Comparison of ENCODE assay signal across 7 mouse cellular contexts in genomic region chr9:122805845-122806341, GRCm38 (mm10). TPM values are rescaled to one million over a fixed set of nuclear protein-coding genes. Genes with fewer than 3 reads are reported as not detected.
DNase-seq lines count a peak whose midpoint lies in the region; ATAC-seq lines count a peak whose summit lies in the region.

No protein-coding gene starts in this region.

- H3K27ac ChIP-seq in forebrain, embryonic 11.5 days (ENCODE audit: low read depth, low read length) = peak overlapping the region; percentile 83
- peak overlapping the region; percentile 85 for H3K27ac ChIP-seq in liver, embryonic 11.5 days (ENCODE audit: low read depth, low read length)
- peak overlapping the region; percentile 88 for H3K27ac ChIP-seq in stomach, embryonic 15.5 days

- H3K4me2 ChIP-seq in forebrain, embryonic 11.5 days (ENCODE audit: low read depth, low read length, severe bottlenecking) = peak overlapping the region; percentile 96
- peak overlapping the region; percentile 95 for H3K4me2 ChIP-seq in liver, embryonic 11.5 days
- peak overlapping the region; percentile 88 for H3K4me2 ChIP-seq in stomach, embryonic 15.5 days

- H3K4me3 ChIP-seq in megakaryocyte, embryonic 14.5 days (replicated peaks) = peak overlapping the region; percentile 92
- peak overlapping the region; percentile 68 for H3K4me3 ChIP-seq in forebrain, embryonic 11.5 days (ENCODE audit: low read depth, low read length)
- peak overlapping the region; percentile 73 for H3K4me3 ChIP-seq in liver, embryonic 11.5 days (ENCODE audit: low read depth, low read length)
- peak overlapping the region; percentile 64 for H3K4me3 ChIP-seq in stomach, embryonic 15.5 days (replicated peaks)

- 13% methylated on average over 10 of the region's 10 CpGs for WGBS in forebrain, embryonic 11.5 days
- 13% methylated on average over 10 of the region's 10 CpGs for WGBS in liver, embryonic 11.5 days
- 9% methylated on average over 10 of the region's 10 CpGs for WGBS in stomach, embryonic 15.5 days

- H3K4me1 ChIP-seq in megakaryocyte, embryonic 14.5 days = peaks cover 19% of the 10 kb centered on the region
- no peaks in the 10 kb centered on the region for H3K4me1 ChIP-seq in forebrain, embryonic 11.5 days (replicated peaks; ENCODE audit: control insufficient read depth, insufficient read depth, low read length)
- peaks cover 8% of the 10 kb centered on the region for H3K4me1 ChIP-seq in liver, embryonic 11.5 days (replicated peaks; ENCODE audit: control insufficient read depth, insufficient read depth, low read length)
- no peaks in the 10 kb centered on the region for H3K4me1 ChIP-seq in stomach, embryonic 15.5 days

- intact Hi-C loops in left cerebral cortex, postnatal 4 days (cut with DNase I) = no loop called here

- H3K9me3 ChIP-seq in megakaryocyte, embryonic 14.5 days = no peaks in the 10 kb centered on the region
- H3K9me3 ChIP-seq in forebrain, embryonic 11.5 days (ENCODE audit: control insufficient read depth, low read length) = no peaks in the 10 kb centered on the region
- no peaks in the 10 kb centered on the region for H3K9me3 ChIP-seq in liver, embryonic 11.5 days (ENCODE audit: control insufficient read depth, low read length)
- no peaks in the 10 kb centered on the region for H3K9me3 ChIP-seq in stomach, embryonic 15.5 days

- DNase-seq in forebrain, embryonic 11.5 days (ENCODE audit: low spot score) = no peak
- no peak for DNase-seq in liver, embryonic 11.5 days (ENCODE audit: low spot score)
- no peak for DNase-seq in left cerebral cortex, postnatal 4 days
- no peak for DNase-seq in layer of hippocampus, postnatal 10 days (ENCODE audit: low spot score in 2 of 2)

- no peaks in the 10 kb centered on the region for H3K27me3 ChIP-seq in megakaryocyte, embryonic 14.5 days (replicated peaks)
- no peaks in the 10 kb centered on the region for H3K27me3 ChIP-seq in forebrain, embryonic 11.5 days (ENCODE audit: control insufficient read depth, insufficient read depth, low read length)
- H3K27me3 ChIP-seq in liver, embryonic 11.5 days (replicated peaks; ENCODE audit: control insufficient read depth, insufficient read depth, low read length) = no peaks in the 10 kb centered on the region
- no peaks in the 10 kb centered on the region for H3K27me3 ChIP-seq in stomach, embryonic 15.5 days (replicated peaks)

- no peak; the same call in 1 of the 2 replicates for ATAC-seq in megakaryocyte, adult 5-6 weeks (ENCODE audit: poor library complexity, severe bottlenecking)
- ATAC-seq in forebrain, embryonic 11.5 days (replicated peaks; ENCODE audit: low FRiP score) = no peak; the same call in 1 of the 2 replicates
- no peak for ATAC-seq in liver, embryonic 11.5 days (replicated peaks; ENCODE audit: low FRiP score)
- ATAC-seq in stomach, embryonic 15.5 days (ENCODE audit: insufficient read depth, low FRiP score, low read depth) = no peak

- H3K9ac ChIP-seq in forebrain, embryonic 11.5 days (ENCODE audit: low read length) = peak overlapping the region; percentile 81
- H3K9ac ChIP-seq in liver, embryonic 11.5 days (ENCODE audit: low read depth, low read length) = peak overlapping the region; percentile 83
- peak overlapping the region; percentile 47 for H3K9ac ChIP-seq in stomach, embryonic 15.5 days

- H3K36me3 ChIP-seq in megakaryocyte, embryonic 14.5 days (replicated peaks; ENCODE audit: low read length) = no peaks in the 10 kb centered on the region
- no peaks in the 10 kb centered on the region for H3K36me3 ChIP-seq in forebrain, embryonic 11.5 days (ENCODE audit: control insufficient read depth, insufficient read depth, low read length)
- no peaks in the 10 kb centered on the region for H3K36me3 ChIP-seq in liver, embryonic 11.5 days (ENCODE audit: control insufficient read depth, insufficient read depth, low read length)
- no peaks in the 10 kb centered on the region for H3K36me3 ChIP-seq in stomach, embryonic 15.5 days

RNA-seq across cellular contexts. Expression of gene Tcaim, which starts 0.6 kb away (rescaled TPM):
- 0.03 TPM in 1 of 2 replicates, not detected in the other for polyA plus RNA-seq in megakaryocyte, embryonic 14.5 days (2012; ENCODE audit: insufficient read depth, low replicate concordance)
- total RNA-seq in megakaryocyte, adult 5-6 weeks (2015) = 2.3 and 4.6 TPM in 2 replicates
- 4.3 and 6.5 TPM in 2 replicates for total RNA-seq in megakaryocyte, adult 5-6 weeks (2017)
- 5.6 and 6.0 TPM in 2 replicates for polyA plus RNA-seq in forebrain, embryonic 11.5 days (2014; fragmentation: Nextera tagmentation; extraction: Ambion mirVana)
- 2.8 and 4.8 TPM in 2 replicates for polyA plus RNA-seq in liver, embryonic 11.5 days (2014; fragmentation: Nextera tagmentation; extraction: Ambion mirVana)
- polyA plus RNA-seq in stomach, embryonic 15.5 days (2015; fragmentation: Nextera tagmentation; extraction: Ambion mirVana) = 5.4 and 6.2 TPM in 2 replicates
- total RNA-seq in left cerebral cortex, postnatal 4 days (2021) = 10 to 100 TPM; 11.3 to 11.5 TPM
- 10 to 100 TPM; 12.6 to 14.9 TPM for total RNA-seq in layer of hippocampus, postnatal 10 days (2021)

RNA-seq across cellular contexts. Expression of gene Gm35549, which starts 37.9 kb away (rescaled TPM):
- not detected in 2 replicates for polyA plus RNA-seq in megakaryocyte, embryonic 14.5 days (2012; ENCODE audit: insufficient read depth, low replicate concordance)
- not detected in 2 replicates for total RNA-seq in megakaryocyte, adult 5-6 weeks (2015)
- total RNA-seq in megakaryocyte, adult 5-6 weeks (2017) = not detected in 2 replicates
- 0.67 TPM in 1 of 2 replicates, not detected in the other for polyA plus RNA-seq in forebrain, embryonic 11.5 days (2014; fragmentation: Nextera tagmentation; extraction: Ambion mirVana)
- not detected in 2 replicates for polyA plus RNA-seq in liver, embryonic 11.5 days (2014; fragmentation: Nextera tagmentation; extraction: Ambion mirVana)
- polyA plus RNA-seq in stomach, embryonic 15.5 days (2015; fragmentation: Nextera tagmentation; extraction: Ambion mirVana) = 0.28 and 0.30 TPM in 2 replicates
- not detected for total RNA-seq in left cerebral cortex, postnatal 4 days (2021)
- not detected for total RNA-seq in layer of hippocampus, postnatal 10 days (2021)

RNA-seq across cellular contexts. Expression of gene Topaz1, which starts 58.7 kb away (rescaled TPM):
- polyA plus RNA-seq in megakaryocyte, embryonic 14.5 days (2012; ENCODE audit: insufficient read depth, low replicate concordance) = not detected in 2 replicates
- total RNA-seq in megakaryocyte, adult 5-6 weeks (2015) = not detected in 2 replicates
- not detected in 2 replicates for total RNA-seq in megakaryocyte, adult 5-6 weeks (2017)
- not detected in 2 replicates for polyA plus RNA-seq in forebrain, embryonic 11.5 days (2014; fragmentation: Nextera tagmentation; extraction: Ambion mirVana)
- polyA plus RNA-seq in liver, embryonic 11.5 days (2014; fragmentation: Nextera tagmentation; extraction: Ambion mirVana) = 0.12 TPM in 1 of 2 replicates, not detected in the other
- polyA plus RNA-seq in stomach, embryonic 15.5 days (2015; fragmentation: Nextera tagmentation; extraction: Ambion mirVana) = not detected in 2 replicates
- not detected for total RNA-seq in left cerebral cortex, postnatal 4 days (2021)
- not detected for total RNA-seq in layer of hippocampus, postnatal 10 days (2021)

RNA-seq across cellular contexts. Expression of gene Zfp445, which starts 59.9 kb away (rescaled TPM):
- 3.9 TPM in 1 of 2 replicates, not detected in the other for polyA plus RNA-seq in megakaryocyte, embryonic 14.5 days (2012; ENCODE audit: insufficient read depth, low replicate concordance)
- 27.6 and 29.1 TPM in 2 replicates for total RNA-seq in megakaryocyte, adult 5-6 weeks (2015)
- total RNA-seq in megakaryocyte, adult 5-6 weeks (2017) = 50.0 and 59.3 TPM in 2 replicates
- 75.9 and 81.8 TPM in 2 replicates for polyA plus RNA-seq in forebrain, embryonic 11.5 days (2014; fragmentation: Nextera tagmentation; extraction: Ambion mirVana)
- 43.5 and 50.2 TPM in 2 replicates for polyA plus RNA-seq in liver, embryonic 11.5 days (2014; fragmentation: Nextera tagmentation; extraction: Ambion mirVana)
- 54.9 and 56.1 TPM in 2 replicates for polyA plus RNA-seq in stomach, embryonic 15.5 days (2015; fragmentation: Nextera tagmentation; extraction: Ambion mirVana)
- 100 to 1,000 TPM; 202 to 204 TPM for total RNA-seq in left cerebral cortex, postnatal 4 days (2021)
- total RNA-seq in layer of hippocampus, postnatal 10 days (2021) = 100 to 1,000 TPM; 166 to 178 TPM
